Mouse (Mus musculus) intestine, postnatal 0 days (tissue): ENCODE results near the gene Lmntd2. TPM values are rescaled to one million over a fixed set of nuclear protein-coding genes. Genes with fewer than 3 reads are reported as not detected.

Experiments
- ATAC-seq: fragments of 200-750 bp; cut with Nextera tagmentation; 2 replicates; pipeline ENCODE4 v1.8.0; 2017; ENCODE audit warnings: mild to moderate bottlenecking, moderate TSS enrichment, moderate library complexity
- H3K27ac ChIP-seq: fragments of 300-500 bp; sonication (generic); 2 replicates; pipeline ENCODE4 v1.5.1; 2014; ENCODE audit warnings: mild to moderate bottlenecking, low read depth, low read length, moderate library complexity
- H3K27me3 ChIP-seq: fragments of 300-500 bp; sonication (generic); replicated peaks from 2 replicates; pipeline ENCODE4 v1.6.1; 2014; ENCODE audit warnings: low read length, mixed read lengths; ENCODE audit not compliant: control insufficient read depth, insufficient read depth
- H3K36me3 ChIP-seq: fragments of 300-500 bp; sonication (generic); 2 replicates; pipeline ENCODE4 v1.6.1; 2014; ENCODE audit warnings: mild to moderate bottlenecking, moderate library complexity; ENCODE audit not compliant: control insufficient read depth, insufficient read depth
- H3K4me1 ChIP-seq: fragments of 300-500 bp; sonication (generic); replicated peaks from 2 replicates; pipeline ENCODE4 v1.6.1; 2014; ENCODE audit warnings: antibody characterized with exemption, low read length, mixed read lengths; ENCODE audit not compliant: control insufficient read depth, insufficient read depth
- H3K4me2 ChIP-seq: fragments of 300-500 bp; sonication (generic); replicated peaks from 2 replicates; pipeline ENCODE4 v1.6.1; 2014; ENCODE audit warnings: low read depth, mild to moderate bottlenecking, moderate library complexity
- H3K4me3 ChIP-seq: fragments of 300-500 bp; sonication (generic); 2 replicates; pipeline ENCODE4 v1.5.1; 2014; ENCODE audit warnings: low read depth, low read length
- H3K9ac ChIP-seq: fragments of 300-500 bp; sonication (generic); 2 replicates; pipeline ENCODE4 v1.6.1; 2014; ENCODE audit warnings: mild to moderate bottlenecking, low read depth, low read length
- H3K9me3 ChIP-seq: fragments of 300-500 bp; sonication (generic); 2 replicates; pipeline ENCODE4 v1.6.1; 2016; ENCODE audit warnings: mixed run types; ENCODE audit not compliant: control insufficient read depth
- CTCF ChIP-seq: sonication (generic); IDR thresholded peaks from 2 replicates; pipeline ENCODE4 v1.5.1; 2016; ENCODE audit warnings: low read depth, mild to moderate bottlenecking, control low read depth, antibody characterized with exemption, moderate library complexity
- WGBS: fragments of 180-500 bp; shearing (Covaris S2); extraction: QIAGEN DNeasy Blood & Tissue Kit; methylation state at CpG from one replicate; pipeline ENCODE4 v1.1.7; 2014; 5-methylcytosine and 5-hydroxymethylcytosine counted together
- microRNA counts: library from miRNA; unstranded; fragments of <30 nt; microRNA quantifications from one replicate; lab custom pipeline; 2016
- microRNA-seq: library from miRNA; unstranded; fragments of <30 nt; microRNA quantifications from one replicate; pipeline ENCODE4, GENCODE M21; 2016
- polyA plus RNA-seq: library from polyadenylated mRNA; unstranded; fragments of >200 nt; fragmentation: Nextera tagmentation; extraction: Ambion mirVana; gene quantifications from 2 replicates; pipeline ENCODE4 v1.2.1, GENCODE M21; 2015

Lmntd2 gene
- polyA plus RNA-seq, 1 experiment from 2014 or later = 2.7 TPM

- H3K4me1 ChIP-seq = peaks cover 6% of the 10 kb centered on the region
- no peak overlapping the region for H3K9ac ChIP-seq
- no peaks in the 10 kb centered on the region for H3K9me3 ChIP-seq
- TF ChIP-seq CTCF = no peak
- no peak overlapping the region for H3K27ac ChIP-seq
- H3K27me3 ChIP-seq = no peaks in the 10 kb centered on the region
- no peak overlapping the region for H3K4me2 ChIP-seq
- 79% methylated on average over 7 of the region's 7 CpGs for WGBS
- peaks cover 61% of the 10 kb centered on the region for H3K36me3 ChIP-seq
- no peak overlapping the region for H3K4me3 ChIP-seq
- no peak for ATAC-seq
Observed at GRCm38 (mm10) chr7:141164397-141164796, 49.5 kb downstream of the Lmntd2 start.

MicroRNAs within 50 kb of the gene (microRNA counts, 519-probe panel; counts per million panel counts)
- microRNA mmu-miR-210 (lab: Ali Mortazavi, UCI) = 4,121 counts per million, percentile 58 among the panel's probes with 10 or more counts

Small RNA genes within 50 kb of the gene (microRNA-seq; reads per million reads assigned to microRNA genes)
- gene Mir210 = 449 reads per million, percentile 67 among the genes with 10 or more reads in this experiment

Other genes starting within 250 kb of the Lmntd2 start
- gene Ifitm1, start 246.9 kb downstream of the Lmntd2 start, polyA plus RNA-seq = 122 and 133 TPM in 2 replicates
- 324 and 334 TPM in 2 replicates for gene Ifitm3, start 203.3 kb downstream of the Lmntd2 start, polyA plus RNA-seq
- 0.93 and 1.0 TPM in 2 replicates for gene Ifitm6, start 196.2 kb downstream of the Lmntd2 start, polyA plus RNA-seq
- not detected in 2 replicates for gene Gm17387, start 184.9 kb downstream of the Lmntd2 start, polyA plus RNA-seq
- 1.9 and 2.9 TPM in 2 replicates for gene B4galnt4, start 153.0 kb downstream of the Lmntd2 start, polyA plus RNA-seq
- 35.3 and 38.6 TPM in 2 replicates for gene Pkp3, start 135.9 kb downstream of the Lmntd2 start, polyA plus RNA-seq
- gene Sigirr, start 113.5 kb downstream of the Lmntd2 start, polyA plus RNA-seq = 42.1 and 43.2 TPM in 2 replicates
- 46.8 and 50.1 TPM in 2 replicates for gene Ano9, start 96.3 kb downstream of the Lmntd2 start, polyA plus RNA-seq
- gene Ptdss2, start 91.7 kb downstream of the Lmntd2 start, polyA plus RNA-seq = 36.6 and 37.7 TPM in 2 replicates
- gene Rnh1, start 41.2 kb downstream of the Lmntd2 start, polyA plus RNA-seq = 133 and 141 TPM in 2 replicates
- 71.8 and 72.3 TPM in 2 replicates for gene Hras, start 20.1 kb downstream of the Lmntd2 start, polyA plus RNA-seq
- 3.2 and 3.7 TPM in 2 replicates for gene Lrrc56, start 19.9 kb downstream of the Lmntd2 start, polyA plus RNA-seq
- 47.6 and 52.7 TPM in 2 replicates for gene Rassf7, start 1.8 kb upstream of the Lmntd2 start, polyA plus RNA-seq
- gene Phrf1, start 14.7 kb upstream of the Lmntd2 start, polyA plus RNA-seq = 24.7 and 27.8 TPM in 2 replicates
- 120 and 124 TPM in 2 replicates for gene Irf7, start 52.4 kb upstream of the Lmntd2 start, polyA plus RNA-seq
- 914 and 971 TPM in 2 replicates for gene Cdhr5, start 62.7 kb upstream of the Lmntd2 start, polyA plus RNA-seq
- 348 and 368 TPM in 2 replicates for gene Sct, start 65.1 kb upstream of the Lmntd2 start, polyA plus RNA-seq
- 0.33 and 0.38 TPM in 2 replicates for gene Drd4, start 77.9 kb upstream of the Lmntd2 start, polyA plus RNA-seq
- gene Deaf1, start 113.6 kb upstream of the Lmntd2 start, polyA plus RNA-seq = 52.8 and 55.7 TPM in 2 replicates
- 21.8 and 23.3 TPM in 2 replicates for gene Tmem80, start 113.7 kb upstream of the Lmntd2 start, polyA plus RNA-seq
- gene Eps8l2, start 124.8 kb upstream of the Lmntd2 start, polyA plus RNA-seq = 234 and 248 TPM in 2 replicates
- gene Taldo1, start 178.1 kb upstream of the Lmntd2 start, polyA plus RNA-seq = 706 and 711 TPM in 2 replicates
- gene Gatd1, start 200.1 kb upstream of the Lmntd2 start, polyA plus RNA-seq = 34.3 and 37.1 TPM in 2 replicates
- gene Cend1, start 215.4 kb upstream of the Lmntd2 start, polyA plus RNA-seq = 2.7 and 3.3 TPM in 2 replicates
- 65.8 and 67.7 TPM in 2 replicates for gene Slc25a22, start 223.8 kb upstream of the Lmntd2 start, polyA plus RNA-seq
- gene Pidd1, start 229.9 kb upstream of the Lmntd2 start, polyA plus RNA-seq = 1.4 and 1.6 TPM in 2 replicates
- 968 and 992 TPM in 2 replicates for gene Rplp2, start 233.3 kb upstream of the Lmntd2 start, polyA plus RNA-seq
- 75.5 and 79.4 TPM in 2 replicates for gene Pnpla2, start 241.1 kb upstream of the Lmntd2 start, polyA plus RNA-seq
- gene Cracr2b, start 247.0 kb upstream of the Lmntd2 start, polyA plus RNA-seq = 12.6 and 12.7 TPM in 2 replicates